Mouse (Mus musculus) G1E (cell line): ENCODE results near the gene Zfp628.

Source experiments
- CTCF ChIP-seq: IDR thresholded peaks from 2 replicates; pipeline ENCODE4 v1.5.1; 2012; ENCODE audit warnings: low read depth, low read length, inconsistent platforms, mixed read lengths
- GATA1 ChIP-seq: IDR thresholded peaks from 2 replicates; pipeline ENCODE4 v1.6.1; 2012; ENCODE audit warnings: borderline replicate concordance, low read length, inconsistent platforms, mixed read lengths
- POLR2AphosphoS5 ChIP-seq: IDR thresholded peaks from 2 replicates; pipeline ENCODE4 v1.6.1; 2012; ENCODE audit warnings: low read depth, low read length, inconsistent platforms; ENCODE audit not compliant: insufficient replicate concordance
- TAL1 ChIP-seq: conservative IDR thresholded peaks from 2 replicates; pipeline ENCODE4 v1.6.1; 2012; ENCODE audit warnings: low read depth, low read length, inconsistent platforms, mixed read lengths

DNA sequence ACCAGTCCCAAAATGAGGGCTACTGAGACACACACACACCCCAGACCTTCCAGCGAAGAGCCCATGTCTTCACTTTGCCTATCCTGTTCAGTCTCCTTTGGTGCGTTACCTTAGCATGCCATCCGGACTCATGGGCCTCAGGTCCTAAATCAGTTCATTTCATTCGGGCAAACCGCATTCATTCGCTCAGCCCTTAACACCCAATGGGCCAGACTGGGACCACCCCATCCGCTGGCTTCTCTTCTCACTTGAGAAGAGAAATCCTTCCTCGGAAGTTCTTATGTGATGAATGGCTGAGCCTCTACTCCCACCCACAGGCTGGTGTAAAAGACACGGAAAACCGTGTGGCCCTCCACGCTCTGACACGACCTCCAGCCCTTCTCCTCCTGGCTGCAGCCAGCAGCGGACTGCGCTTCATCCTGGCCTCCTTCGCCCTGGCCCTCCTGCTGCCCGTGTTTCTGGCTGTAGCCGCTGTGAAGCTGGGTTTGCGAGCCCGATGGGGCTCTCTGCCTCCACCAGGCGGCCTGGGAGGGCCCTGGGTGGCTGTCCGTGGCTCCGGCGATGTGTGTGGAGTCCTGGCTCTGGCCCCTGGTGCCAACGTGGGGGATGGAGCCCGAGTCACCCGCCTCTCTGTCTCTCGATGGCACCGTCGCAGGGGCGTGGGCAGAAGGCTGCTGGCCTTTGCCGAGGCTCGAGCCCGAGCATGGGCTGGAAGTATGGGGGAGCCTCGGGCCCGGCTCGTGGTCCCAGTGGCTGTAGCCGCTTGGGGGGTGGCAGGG, 8.8 kb downstream of the Zfp628 start:
- TF ChIP-seq CTCF (no peak), GATA1 (no peak), TAL1 (no peak), POLR2AphosphoS5 (no peak)
